Mouse (Mus musculus) thymus, adult 18-20 months (tissue): ENCODE measurements at regions not wholly inside any gene's neighbourhood (a gene's known extent, or its start where the extent isn't known, plus 50 kb on each side); places are given as distances from the start of the nearest gene placed in this dataset.
A peak's percentile ranks its signal among the peaks of the same experiment; 100 is the strongest.

ENCODE experiments used
- DNase-seq, 2 experiments: peaks; one replicate each; pipeline ENCODE4 v3.0.0; 2022; ENCODE audit warnings: mixed read lengths in 2 of 2

DNA sequence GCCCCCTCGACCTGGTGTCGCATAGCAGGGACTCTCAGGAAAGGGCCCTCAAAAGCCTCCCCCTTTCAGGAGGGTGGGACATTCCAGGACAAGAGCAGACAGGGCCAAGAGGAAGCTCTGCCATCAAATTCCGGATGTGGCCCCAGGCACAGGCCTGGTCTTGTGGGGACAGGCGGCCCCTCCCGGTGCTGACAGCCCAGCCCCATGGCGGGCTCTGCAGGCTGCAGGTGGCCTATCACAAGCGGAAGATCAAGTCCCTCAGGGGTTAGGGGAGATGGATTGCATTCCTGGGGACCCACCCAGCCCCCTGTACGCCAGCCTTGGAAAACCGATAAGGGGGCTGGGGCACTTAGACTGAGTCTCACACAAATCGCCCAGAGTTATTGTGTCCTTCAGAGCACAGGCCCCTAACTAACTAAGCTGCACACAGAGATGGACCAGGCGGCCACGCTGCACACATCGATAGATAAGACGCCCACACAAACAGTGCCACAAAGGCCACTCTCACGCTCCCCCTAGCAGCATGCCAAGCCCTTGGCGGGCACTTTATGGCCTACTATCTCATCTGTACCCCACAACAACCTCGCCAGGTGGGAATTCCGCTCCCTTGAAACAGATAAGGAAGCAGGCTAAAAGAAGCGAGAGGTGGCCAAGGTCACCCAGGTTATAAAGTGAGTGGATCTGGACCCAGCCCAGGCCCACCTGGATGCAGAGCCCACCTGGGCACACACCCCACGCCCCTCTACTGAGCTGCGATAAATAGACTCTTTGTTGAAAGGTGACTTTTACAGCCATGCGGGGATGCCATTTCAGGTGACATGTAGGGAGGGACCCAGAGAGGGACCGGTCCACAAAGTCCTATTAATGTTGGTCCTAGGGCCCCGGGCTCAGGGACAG lies 55.5 kb downstream of the Gm5294 start:
- DNase-seq = no peak

GRCm38 (mm10) chr5:138881649-138882226 lies 61.9 kb downstream of the Gm5294 start:
- DNase-seq = no peak

DNA sequence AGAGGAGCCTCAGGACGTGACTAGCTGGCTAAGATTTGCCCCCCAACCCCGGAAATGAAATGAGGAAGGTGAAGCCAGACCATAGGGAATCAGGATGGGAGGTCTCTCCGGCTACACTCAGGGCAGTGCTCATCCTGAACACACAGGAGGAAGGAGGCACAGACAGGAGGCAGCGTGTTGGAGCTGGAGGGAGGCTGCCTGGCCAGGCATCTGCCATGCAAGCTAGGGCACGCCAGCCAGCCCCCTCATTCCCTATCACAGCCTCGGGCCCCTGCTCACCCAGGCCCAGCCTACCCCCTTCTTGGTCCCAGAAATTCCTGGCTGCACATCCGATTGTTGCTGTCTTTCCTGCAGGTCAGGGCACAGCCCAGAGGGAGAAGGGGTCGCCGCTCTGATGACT lies 63.7 kb downstream of the Gm5294 start:
- no peak for DNase-seq

DNA sequence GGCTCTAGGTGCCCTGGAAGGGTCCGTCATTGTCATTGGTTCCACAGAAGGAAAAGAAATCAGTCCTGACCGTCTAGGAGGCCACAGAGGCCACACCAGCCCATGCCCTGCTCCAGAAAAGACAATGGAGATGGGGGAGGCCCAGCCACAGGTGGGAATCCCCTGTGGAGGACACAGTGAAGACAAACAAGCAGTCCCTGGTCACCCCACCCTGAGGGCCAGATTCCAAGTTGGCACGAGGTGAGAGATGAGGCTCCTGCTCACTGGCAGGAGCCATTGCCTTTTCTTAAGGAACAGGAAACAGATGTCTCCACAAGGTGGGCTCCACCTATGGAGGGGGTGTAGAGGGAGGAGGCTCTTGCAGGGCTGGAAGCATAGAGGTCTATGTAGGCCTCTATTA lies 66.0 kb downstream of the Gm5294 start:
- no peak for DNase-seq

GRCm38 (mm10) chr5:138888749-138889148 lies 68.9 kb downstream of the Gm5294 start:
- no peak for DNase-seq

DNA sequence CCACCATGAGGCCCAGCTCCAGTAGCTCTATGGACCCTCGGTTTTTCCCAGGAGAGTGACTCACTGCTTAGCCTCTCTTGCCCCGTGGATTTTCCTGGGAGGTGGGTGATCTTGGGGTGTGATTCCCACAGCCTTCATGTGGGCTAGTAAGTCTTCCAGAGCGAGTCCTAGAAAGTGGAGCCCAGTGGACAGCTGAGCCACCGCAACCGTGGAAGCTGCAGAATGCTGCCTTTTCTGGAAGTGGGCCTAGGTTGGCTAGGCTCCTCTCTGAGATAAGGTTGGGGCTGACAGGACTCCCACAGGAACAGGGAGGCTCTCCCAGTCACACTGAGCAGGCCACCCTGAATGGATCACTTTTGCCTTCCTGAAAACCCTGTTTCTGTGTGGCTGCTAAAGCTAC lies 69.9 kb downstream of the Gm5294 start:
- DNase-seq = no peak

DNA sequence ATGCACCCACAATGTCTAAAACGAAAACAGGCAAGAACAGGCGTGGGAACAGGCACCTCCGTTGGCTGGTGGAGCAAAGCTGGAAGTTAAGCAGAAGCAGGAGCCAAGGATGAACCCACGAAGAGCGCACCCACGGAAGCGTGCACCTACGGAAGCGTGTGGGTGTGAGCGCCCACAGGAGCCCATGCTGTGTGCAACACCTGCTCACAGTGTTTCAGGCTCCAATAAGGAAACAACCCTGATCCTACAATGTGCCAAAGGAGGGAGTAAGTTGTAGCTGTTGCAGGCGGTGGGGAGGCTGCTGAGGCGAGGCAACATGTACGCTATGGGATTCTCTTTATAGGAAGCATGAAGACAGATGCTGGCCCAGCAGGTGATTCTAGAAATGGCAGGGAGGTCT lies 74.6 kb downstream of the Gm5294 start:
- no peak for DNase-seq

GRCm38 (mm10) chr5:138897255-138897654 lies 77.4 kb downstream of the Gm5294 start:
- no peak for DNase-seq

- DNase-seq = no peak
Observed at GRCm38 (mm10) chr5:138898440-138898839, 78.6 kb downstream of the Gm5294 start.

- DNase-seq = no peak
Observed at GRCm38 (mm10) chr5:138900952-138901599, 81.2 kb downstream of the Gm5294 start.

DNA sequence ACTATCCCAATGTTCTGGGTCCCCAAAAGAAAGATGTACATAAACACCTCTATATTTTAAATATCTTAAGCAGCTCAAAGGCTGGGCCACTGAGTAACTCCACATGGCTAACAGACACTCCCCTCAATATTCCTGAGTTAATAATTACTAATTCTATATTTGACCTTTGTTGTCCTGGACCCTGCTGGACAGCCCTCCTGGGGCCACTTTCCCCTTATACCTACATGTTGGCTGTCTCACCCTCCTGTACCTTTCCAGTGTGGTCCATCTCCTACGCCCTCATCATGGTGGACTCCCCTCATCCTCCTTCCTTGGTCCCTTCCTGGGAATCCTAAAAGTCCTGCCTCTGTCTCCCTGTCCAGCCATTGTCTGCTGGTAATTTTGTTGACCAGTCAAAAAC lies 82.4 kb downstream of the Gm5294 start:
- no peak for DNase-seq

DNA sequence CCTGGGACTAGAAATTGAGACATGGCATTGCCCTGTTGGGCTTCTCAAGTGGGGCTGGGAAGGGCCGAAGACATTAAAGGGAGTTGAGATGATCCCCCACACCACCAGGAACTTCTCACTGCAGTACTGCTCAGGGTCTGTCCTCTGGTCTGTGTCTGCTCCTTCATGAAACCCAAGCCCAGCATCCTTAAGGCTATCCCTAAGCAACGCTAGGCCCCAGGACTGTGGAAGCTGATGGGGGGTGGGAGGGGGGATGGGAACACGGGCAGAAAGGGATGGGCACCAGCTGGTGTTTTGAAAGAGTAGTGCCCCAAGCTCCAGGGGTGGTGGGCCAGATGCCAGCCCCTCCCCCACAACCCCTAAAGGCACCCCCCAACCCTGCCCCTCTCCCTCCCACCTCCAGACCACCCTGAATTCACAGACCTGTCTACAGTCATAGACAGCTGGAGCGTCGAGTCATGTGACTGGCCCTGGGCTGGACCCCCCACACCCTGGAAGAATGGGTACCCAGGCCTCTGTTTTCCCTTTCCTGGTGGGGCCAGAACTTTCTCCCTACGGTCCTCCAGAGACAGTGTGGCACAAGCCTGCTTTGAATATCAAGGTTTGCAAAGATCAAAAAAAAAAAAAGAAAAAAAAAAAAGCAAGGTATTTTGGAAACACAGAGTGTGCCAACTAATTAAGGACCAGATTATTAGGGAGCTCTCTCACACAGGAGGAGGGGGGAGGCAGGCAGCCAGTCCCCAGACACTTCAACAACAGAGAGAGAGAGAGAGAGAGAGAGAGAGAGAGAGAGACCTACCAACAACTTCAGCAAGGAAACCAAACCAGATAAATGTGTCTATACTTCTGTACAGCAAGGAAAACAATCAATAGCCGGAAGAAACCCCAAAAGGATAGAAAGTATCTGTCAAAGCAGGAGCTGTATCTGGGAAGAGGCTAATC lies 85.1 kb downstream of the Pdgfa start:
- DNase-seq = no peak

GRCm38 (mm10) chr5:138912711-138913105 lies 84.5 kb downstream of the Pdgfa start:
- no peak for DNase-seq

DNA sequence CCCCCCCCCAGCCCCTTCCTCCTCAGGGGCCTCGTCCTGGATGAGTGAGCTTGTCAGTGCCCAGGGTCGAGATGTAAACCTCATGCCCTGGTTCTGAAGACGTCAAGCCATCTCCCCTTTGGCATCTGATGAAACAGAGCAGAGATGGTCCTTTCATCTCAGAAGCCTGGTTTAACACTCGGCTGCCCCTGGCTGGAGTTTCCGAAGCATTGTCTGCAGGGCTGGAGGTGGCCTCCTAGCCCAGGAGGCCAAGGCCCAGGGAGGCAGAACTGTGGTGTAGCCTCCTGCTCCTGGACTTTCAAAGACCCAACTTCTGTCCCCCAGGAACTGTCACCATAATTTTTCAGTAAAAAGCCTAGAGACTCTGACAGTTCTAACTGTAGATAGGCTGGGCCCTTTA lies 82.1 kb downstream of the Pdgfa start:
- no peak for DNase-seq

GRCm38 (mm10) chr5:138915496-138915895 lies 81.7 kb downstream of the Pdgfa start:
- no peak for DNase-seq

GRCm38 (mm10) chr5:138920156-138920845 lies 76.9 kb downstream of the Pdgfa start:
- peak in 1 of 2 experiments; percentile 8 for DNase-seq

GRCm38 (mm10) chr5:138922116-138922515 lies 75.1 kb downstream of the Pdgfa start:
- DNase-seq = no peak
